Mouse (Mus musculus): ENCODE measurements around the gene Fcer2a.

- TF ChIP-seq GATA1 (IDR thresholded peaks at IDR 0.05; ENCODE audit: borderline replicate concordance, low read length) (no peak), FLI1 (IDR thresholded peaks at IDR 0.05; ENCODE audit: low read length) (no peak)
These were observed 24.6 kb upstream of the Fcer2a start for GRCm38 (mm10) chr8:3718559-3718958.

All from megakaryocyte, embryonic 14.5 days (primary cell).